Mouse (Mus musculus) heart, embryonic 10.5 days (tissue): ENCODE results near the gene Galnt6. TPM values are rescaled to one million over a fixed set of nuclear protein-coding genes. Genes with fewer than 3 reads are reported as not detected.

Experiments
- DNase-seq: peaks from one replicate; pipeline ENCODE4 v3.0.0-alpha.2; 2017; ENCODE audit warnings: low spot score
- H3K27ac ChIP-seq: fragments of 300-500 bp; sonication (generic); 2 replicates; pipeline ENCODE4 v1.5.1; 2016; ENCODE audit warnings: mild to moderate bottlenecking
- H3K27me3 ChIP-seq: fragments of 300-500 bp; sonication (generic); 2 replicates; pipeline ENCODE4 v1.6.1; 2016; ENCODE audit warnings: mild to moderate bottlenecking; ENCODE audit not compliant: poor library complexity, insufficient read depth, severe bottlenecking
- H3K36me3 ChIP-seq: fragments of 300-500 bp; sonication (generic); 2 replicates; pipeline ENCODE4 v1.6.1; 2016; ENCODE audit warnings: mild to moderate bottlenecking, moderate library complexity
- H3K4me1 ChIP-seq: fragments of 300-500 bp; sonication (generic); 2 replicates; pipeline ENCODE4 v1.6.1; 2016; ENCODE audit warnings: mild to moderate bottlenecking
- H3K4me3 ChIP-seq: fragments of 300-500 bp; sonication (generic); 2 replicates; pipeline ENCODE4 v1.5.1; 2016; ENCODE audit warnings: mild to moderate bottlenecking, moderate library complexity
- H3K9me3 ChIP-seq: fragments of 300-500 bp; sonication (generic); 2 replicates; pipeline ENCODE4 v1.6.1; 2016; ENCODE audit warnings: mild to moderate bottlenecking, moderate library complexity
- WGBS: fragments of 180-500 bp; shearing (Covaris S2); methylation state at CpG from one replicate; pipeline ENCODE4 v1.1.7; 2016; 5-methylcytosine and 5-hydroxymethylcytosine counted together
- polyA plus RNA-seq: library from polyadenylated mRNA; unstranded; fragments of >200 nt; fragmentation: Nextera tagmentation; extraction: Ambion mirVana; gene quantifications from 2 replicates; pipeline ENCODE4 v1.2.1, GENCODE M21; 2016

The Galnt6 gene
- polyA plus RNA-seq, 1 experiment from 2014 or later: 0.18 TPM

GRCm38 (mm10) chr15:100748584-100748983, 19.4 kb upstream of the Galnt6 start:
- H3K27me3 ChIP-seq: peaks cover 21% of the 10 kb centered on the region
- WGBS: 78% methylated on average over 3 of the region's 3 CpGs
- no peaks in the 10 kb centered on the region for H3K9me3 ChIP-seq
- H3K4me3 ChIP-seq: no peak overlapping the region
- H3K4me1 ChIP-seq: peaks cover 25% of the 10 kb centered on the region
- DNase-seq: no peak
- no peaks in the 10 kb centered on the region for H3K36me3 ChIP-seq
- H3K27ac ChIP-seq: no peak overlapping the region

- peak overlapping the region; percentile 36; the same call in 1 of the 2 replicates for H3K27ac ChIP-seq
- no peaks in the 10 kb centered on the region for H3K9me3 ChIP-seq
- peak; percentile 92 for DNase-seq
- H3K4me3 ChIP-seq: peak overlapping the region; percentile 55
- no peaks in the 10 kb centered on the region for H3K36me3 ChIP-seq
- 3% methylated on average over 27 of the region's 27 CpGs for WGBS
- peaks cover 9% of the 10 kb centered on the region for H3K27me3 ChIP-seq
- peaks cover 25% of the 10 kb centered on the region for H3K4me1 ChIP-seq
Measured at GRCm38 (mm10) chr15:100747121-100747963, 18.2 kb upstream of the Galnt6 start.

- H3K36me3 ChIP-seq: no peaks in the 10 kb centered on the region
- peak overlapping the region; percentile 55 for H3K4me3 ChIP-seq
- H3K27me3 ChIP-seq: peaks cover 8% of the 10 kb centered on the region; the same call in 1 of the 2 replicates
- no peaks in the 10 kb centered on the region for H3K9me3 ChIP-seq
- 19% methylated on average over 6 of the region's 6 CpGs for WGBS
- DNase-seq: no peak
- H3K4me1 ChIP-seq: peaks cover 25% of the 10 kb centered on the region
- peak overlapping the region; percentile 62; the same call in 1 of the 2 replicates for H3K27ac ChIP-seq
Measured at GRCm38 (mm10) chr15:100746478-100747120, 17.4 kb upstream of the Galnt6 start.

GRCm38 (mm10) chr15:100743238-100743637, 14.1 kb upstream of the Galnt6 start:
- H3K27ac ChIP-seq: no peak overlapping the region
- H3K9me3 ChIP-seq: no peaks in the 10 kb centered on the region
- H3K36me3 ChIP-seq: no peaks in the 10 kb centered on the region
- no peak for DNase-seq
- H3K4me1 ChIP-seq: peaks cover 20% of the 10 kb centered on the region
- H3K27me3 ChIP-seq: 0 out of 2 replicates have a peak, but pooled peaks cover under 1% of the 10 kb centered on the region
- WGBS: 86% methylated on average over 6 of the region's 6 CpGs
- H3K4me3 ChIP-seq: no peak overlapping the region

- no peaks in the 10 kb centered on the region for H3K9me3 ChIP-seq
- no peaks in the 10 kb centered on the region for H3K36me3 ChIP-seq
- H3K4me3 ChIP-seq: no peak overlapping the region
- WGBS: 88% methylated on average over 6 of the region's 6 CpGs
- peaks cover 8% of the 10 kb centered on the region; the same call in 1 of the 2 replicates for H3K4me1 ChIP-seq
- DNase-seq: no peak
- no peak overlapping the region for H3K27ac ChIP-seq
- peaks cover 3% of the 10 kb centered on the region; the same call in 1 of the 2 replicates for H3K27me3 ChIP-seq
Measured at GRCm38 (mm10) chr15:100739442-100739841, 10.3 kb upstream of the Galnt6 start.

- Histone ChIP-seq H3K4me1 (peaks cover 8% of the 10 kb centered on the region; the same call in 1 of the 2 replicates), H3K27ac (no peak overlapping the region), H3K27me3 (peaks cover 3% of the 10 kb centered on the region; the same call in 1 of the 2 replicates), H3K9me3 (no peaks in the 10 kb centered on the region), H3K4me3 (no peak overlapping the region), H3K36me3 (no peaks in the 10 kb centered on the region)
- 74% methylated on average over 7 of the region's 7 CpGs for WGBS
- DNase-seq: no peak
Measured at GRCm38 (mm10) chr15:100738351-100738781, 9.2 kb upstream of the Galnt6 start.

GRCm38 (mm10) chr15:100737667-100738066, 8.5 kb upstream of the Galnt6 start:
- Histone ChIP-seq H3K36me3 (no peaks in the 10 kb centered on the region), H3K4me3 (no peak overlapping the region), H3K9me3 (no peaks in the 10 kb centered on the region), H3K4me1 (peaks cover 11% of the 10 kb centered on the region; the same call in 1 of the 2 replicates), H3K27me3 (peaks cover 3% of the 10 kb centered on the region; the same call in 1 of the 2 replicates), H3K27ac (0 out of 2 replicates have a peak overlapping the region, but pooled peaks have one; percentile 13)
- 92% methylated on average over 3 of the region's 3 CpGs for WGBS
- DNase-seq: no peak

GRCm38 (mm10) chr15:100735953-100736300, 6.8 kb upstream of the Galnt6 start:
- H3K27me3 ChIP-seq: peaks cover 19% of the 10 kb centered on the region
- no peak overlapping the region for H3K27ac ChIP-seq
- no peak for DNase-seq
- no peak overlapping the region for H3K4me3 ChIP-seq
- H3K36me3 ChIP-seq: no peaks in the 10 kb centered on the region
- H3K9me3 ChIP-seq: no peaks in the 10 kb centered on the region
- H3K4me1 ChIP-seq: peaks cover 14% of the 10 kb centered on the region; the same call in 1 of the 2 replicates
- 68% methylated on average over 9 of the region's 9 CpGs for WGBS

GRCm38 (mm10) chr15:100735095-100735952, 6.1 kb upstream of the Galnt6 start:
- Histone ChIP-seq H3K27me3 (peaks cover 26% of the 10 kb centered on the region), H3K36me3 (no peaks in the 10 kb centered on the region), H3K27ac (no peak overlapping the region), H3K4me3 (no peak overlapping the region), H3K4me1 (peaks cover 14% of the 10 kb centered on the region; the same call in 1 of the 2 replicates), H3K9me3 (no peaks in the 10 kb centered on the region)
- WGBS: 89% methylated on average over 14 of the region's 15 CpGs
- DNase-seq: no peak

GRCm38 (mm10) chr15:100732580-100732979, 3.4 kb upstream of the Galnt6 start:
- Histone ChIP-seq H3K27me3 (peaks cover 53% of the 10 kb centered on the region), H3K36me3 (no peaks in the 10 kb centered on the region), H3K27ac (0 out of 2 replicates have a peak overlapping the region, but pooled peaks have one; percentile 42), H3K4me1 (peaks cover 28% of the 10 kb centered on the region), H3K4me3 (no peak overlapping the region), H3K9me3 (no peaks in the 10 kb centered on the region)
- WGBS: 15% methylated on average over 5 of the region's 5 CpGs
- no peak for DNase-seq

GRCm38 (mm10) chr15:100731081-100731480, 1.9 kb upstream of the Galnt6 start:
- Histone ChIP-seq H3K9me3 (no peaks in the 10 kb centered on the region), H3K27ac (no peak overlapping the region), H3K4me3 (no peak overlapping the region), H3K27me3 (peaks cover 65% of the 10 kb centered on the region), H3K4me1 (peaks cover 28% of the 10 kb centered on the region), H3K36me3 (no peaks in the 10 kb centered on the region)
- DNase-seq: no peak
- 33% methylated on average over 9 of the region's 9 CpGs for WGBS

GRCm38 (mm10) chr15:100728586-100728985, 590 bp downstream of the Galnt6 start:
- H3K4me1 ChIP-seq: peaks cover 20% of the 10 kb centered on the region
- DNase-seq: no peak
- 28% methylated on average over 9 of the region's 9 CpGs for WGBS
- no peaks in the 10 kb centered on the region for H3K36me3 ChIP-seq
- H3K27me3 ChIP-seq: peaks cover 69% of the 10 kb centered on the region
- no peaks in the 10 kb centered on the region for H3K9me3 ChIP-seq
- no peak overlapping the region for H3K27ac ChIP-seq
- peak overlapping the region; percentile 62 for H3K4me3 ChIP-seq
